Mouse (Mus musculus): ENCODE measurements at regions not wholly inside any gene's neighbourhood (a gene's known extent, or its start where the extent isn't known, plus 50 kb on each side); places are given as distances from the start of the nearest gene placed in this dataset.
A peak's percentile ranks its signal among the peaks of the same experiment; 100 is the strongest.

- ATAC-seq (ENCODE audit: low read depth) = no peak
- H3K9me3 ChIP-seq = no peaks in the 10 kb centered on the region
- H3K36me3 ChIP-seq = no peaks in the 10 kb centered on the region
- no peak overlapping the region for H3K27ac ChIP-seq (replicated peaks)
- no peak overlapping the region for H3K4me3 ChIP-seq
- H3K4me2 ChIP-seq = no peak overlapping the region
- H3K4me1 ChIP-seq (replicated peaks) = no peaks in the 10 kb centered on the region
- no peaks in the 10 kb centered on the region for H3K27me3 ChIP-seq
- no peak overlapping the region for H3K9ac ChIP-seq
Measured at GRCm38 (mm10) chr3:68758609-68759008, 68.2 kb downstream of the Il12a start.

GRCm38 (mm10) chr3:68759375-68759774 lies 68.9 kb downstream of the Il12a start:
- H3K27me3 ChIP-seq = no peaks in the 10 kb centered on the region
- no peak for ATAC-seq (ENCODE audit: low read depth)
- no peak overlapping the region for H3K4me3 ChIP-seq
- H3K27ac ChIP-seq (replicated peaks) = no peak overlapping the region
- no peaks in the 10 kb centered on the region for H3K36me3 ChIP-seq
- 63% methylated on average over 8 of the region's 8 CpGs for WGBS
- H3K9me3 ChIP-seq = no peaks in the 10 kb centered on the region
- no peak overlapping the region for H3K4me2 ChIP-seq
- no peaks in the 10 kb centered on the region for H3K4me1 ChIP-seq (replicated peaks)
- H3K9ac ChIP-seq = no peak overlapping the region

DNA sequence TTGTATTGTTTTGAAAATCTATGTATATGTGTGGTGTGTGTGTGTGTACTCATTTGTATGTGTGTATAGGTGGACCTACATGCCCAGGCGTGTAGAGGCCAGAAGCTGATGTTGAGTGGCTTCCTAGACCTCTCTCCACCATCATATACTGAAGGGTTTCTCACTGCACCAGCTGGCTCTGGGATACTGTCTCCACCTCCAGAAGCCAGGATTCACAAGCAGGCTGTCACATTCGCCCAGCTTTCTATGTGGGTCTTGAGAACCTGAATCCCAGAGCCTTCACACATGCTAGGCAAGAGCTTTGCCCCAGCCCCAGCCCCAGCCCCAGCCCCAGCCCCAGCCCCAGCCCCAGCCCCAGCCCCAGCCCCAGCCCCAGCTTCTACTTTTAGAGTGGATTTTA lies 70.4 kb downstream of the Il12a start:
- H3K27ac ChIP-seq (replicated peaks) = no peak overlapping the region
- H3K9ac ChIP-seq = no peak overlapping the region
- H3K27me3 ChIP-seq = no peaks in the 10 kb centered on the region
- ATAC-seq (ENCODE audit: low read depth) = no peak
- 82% methylated on average over 2 of the region's 2 CpGs for WGBS
- no peaks in the 10 kb centered on the region for H3K36me3 ChIP-seq
- H3K9me3 ChIP-seq = no peaks in the 10 kb centered on the region
- no peaks in the 10 kb centered on the region for H3K4me1 ChIP-seq (replicated peaks)
- H3K4me2 ChIP-seq = no peak overlapping the region
- no peak overlapping the region for H3K4me3 ChIP-seq

- Histone ChIP-seq H3K4me2 (no peak overlapping the region), H3K4me3 (no peak overlapping the region), H3K27me3 (no peaks in the 10 kb centered on the region), H3K36me3 (no peaks in the 10 kb centered on the region), H3K4me1 (replicated peaks) (no peaks in the 10 kb centered on the region), H3K27ac (replicated peaks) (peak overlapping the region; percentile 52; the same call in 1 of the 2 replicates), H3K9me3 (no peaks in the 10 kb centered on the region), H3K9ac (no peak overlapping the region)
- no peak for ATAC-seq (ENCODE audit: low read depth)
- WGBS = 75% methylated on average over 7 of the region's 7 CpGs
Measured at GRCm38 (mm10) chr3:68761242-68761625, 70.8 kb downstream of the Il12a start.

- no peak overlapping the region for H3K4me2 ChIP-seq
- no peaks in the 10 kb centered on the region for H3K27me3 ChIP-seq
- ATAC-seq (ENCODE audit: low read depth) = no peak
- no peak overlapping the region for H3K27ac ChIP-seq (replicated peaks)
- H3K9me3 ChIP-seq = no peaks in the 10 kb centered on the region
- no peak overlapping the region for H3K9ac ChIP-seq
- H3K36me3 ChIP-seq = no peaks in the 10 kb centered on the region
- no peak overlapping the region for H3K4me3 ChIP-seq
- no peaks in the 10 kb centered on the region for H3K4me1 ChIP-seq (replicated peaks)
- 27% methylated on average over 11 of the region's 11 CpGs for WGBS
Measured at GRCm38 (mm10) chr3:68761626-68762331, 71.3 kb downstream of the Il12a start.

- Histone ChIP-seq H3K27ac (replicated peaks) (no peak overlapping the region), H3K4me1 (replicated peaks) (no peaks in the 10 kb centered on the region), H3K9me3 (no peaks in the 10 kb centered on the region), H3K4me3 (no peak overlapping the region), H3K36me3 (no peaks in the 10 kb centered on the region), H3K4me2 (no peak overlapping the region), H3K27me3 (no peaks in the 10 kb centered on the region), H3K9ac (no peak overlapping the region)
- ATAC-seq (ENCODE audit: low read depth) = no peak
- WGBS = 89% methylated on average over 8 of the region's 8 CpGs
Measured at GRCm38 (mm10) chr3:68762988-68763387, 72.5 kb downstream of the Il12a start.

- Histone ChIP-seq H3K9me3 (no peaks in the 10 kb centered on the region), H3K9ac (no peak overlapping the region), H3K4me1 (replicated peaks) (no peaks in the 10 kb centered on the region), H3K4me3 (no peak overlapping the region), H3K36me3 (no peaks in the 10 kb centered on the region), H3K27me3 (no peaks in the 10 kb centered on the region), H3K4me2 (no peak overlapping the region), H3K27ac (replicated peaks) (no peak overlapping the region)
- 95% methylated on average over 4 of the region's 4 CpGs for WGBS
- ATAC-seq (ENCODE audit: low read depth) = no peak
Measured at GRCm38 (mm10) chr3:68764336-68764735, 73.9 kb downstream of the Il12a start.

DNA sequence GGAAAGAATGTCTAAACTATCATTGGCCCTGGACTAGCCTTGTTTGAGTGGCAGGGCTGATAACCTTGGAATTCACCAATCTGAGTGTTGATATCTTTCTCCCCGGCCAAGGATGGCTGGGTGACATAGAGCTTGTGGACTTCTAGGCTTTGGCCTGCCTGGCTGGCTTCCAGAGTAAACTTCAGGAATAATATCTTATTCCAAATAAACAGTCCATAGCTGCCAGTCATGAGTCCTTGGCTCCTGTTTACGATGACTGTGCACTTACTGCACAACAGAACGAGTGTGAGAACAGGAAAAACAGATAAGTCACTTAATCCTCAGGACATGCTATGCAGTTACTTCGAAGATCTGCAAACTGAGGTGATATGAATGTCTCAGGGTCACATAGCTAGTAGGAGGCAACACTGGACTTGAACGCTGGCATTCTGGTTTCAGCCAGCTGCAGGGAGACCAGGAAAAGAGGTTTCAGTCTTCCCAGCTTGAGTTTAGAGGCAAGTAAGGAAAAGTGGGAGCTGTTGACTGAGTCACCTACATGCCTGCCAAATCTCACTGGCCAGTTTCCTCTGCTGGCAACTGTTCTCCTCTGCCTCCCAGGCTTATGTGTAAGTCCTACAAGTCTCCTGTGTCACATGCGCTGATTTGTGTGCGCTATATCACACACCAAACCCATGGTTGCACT lies 74.6 kb downstream of the Il12a start:
- Histone ChIP-seq H3K4me3 (no peak overlapping the region), H3K4me1 (replicated peaks) (no peaks in the 10 kb centered on the region), H3K4me2 (no peak overlapping the region), H3K27me3 (no peaks in the 10 kb centered on the region), H3K9me3 (no peaks in the 10 kb centered on the region), H3K36me3 (no peaks in the 10 kb centered on the region), H3K9ac (no peak overlapping the region), H3K27ac (replicated peaks) (no peak overlapping the region)
- ATAC-seq (ENCODE audit: low read depth) = no peak
- 86% methylated on average over 7 of the region's 7 CpGs for WGBS

DNA sequence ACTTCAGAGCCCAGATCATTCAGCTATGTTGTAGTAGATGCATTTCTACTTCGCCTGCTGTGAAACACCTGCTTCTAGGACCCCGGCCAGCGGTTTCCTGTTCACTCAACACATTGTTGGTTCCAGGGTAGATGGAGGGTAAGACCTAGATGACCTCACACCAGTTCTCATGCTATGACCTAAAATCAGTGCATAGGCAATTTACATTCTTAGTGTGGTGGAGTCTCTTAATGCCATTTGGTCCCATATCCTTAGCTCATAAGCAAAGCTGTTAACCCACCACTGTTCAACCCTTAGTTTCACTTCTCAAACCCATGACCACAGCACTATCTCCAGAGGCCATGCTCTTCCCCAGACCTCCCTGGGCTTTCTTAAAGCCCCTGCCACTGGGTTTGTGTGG lies 81.1 kb downstream of the Il12a start:
- ATAC-seq (ENCODE audit: low read depth) = no peak
- Histone ChIP-seq H3K9ac (no peak overlapping the region), H3K4me3 (no peak overlapping the region), H3K36me3 (no peaks in the 10 kb centered on the region), H3K27me3 (no peaks in the 10 kb centered on the region), H3K9me3 (no peaks in the 10 kb centered on the region), H3K4me1 (replicated peaks) (no peaks in the 10 kb centered on the region), H3K4me2 (no peak overlapping the region), H3K27ac (replicated peaks) (no peak overlapping the region)
- 94% methylated on average over 3 of the region's 3 CpGs for WGBS

DNA sequence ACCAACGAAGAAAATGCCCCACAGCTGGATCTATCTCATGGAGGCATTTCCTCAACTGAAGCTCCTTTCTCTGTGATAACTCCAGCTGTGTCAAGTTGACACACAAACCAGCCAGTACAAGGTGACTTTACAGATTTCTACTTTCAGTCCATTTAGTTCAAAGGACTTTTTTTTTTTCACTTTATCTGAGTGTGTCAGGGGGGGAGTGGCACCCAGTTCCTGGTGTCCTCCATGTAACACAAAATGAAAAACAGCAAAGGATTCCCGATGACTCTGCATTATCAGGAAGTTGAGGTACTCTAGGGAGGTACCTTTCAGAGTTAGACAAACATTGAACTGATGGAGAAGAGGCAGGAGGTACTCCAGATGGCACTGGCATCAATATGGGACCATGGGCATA lies 87.4 kb downstream of the Il12a start:
- no peak for ATAC-seq (ENCODE audit: low read depth)
- Histone ChIP-seq H3K27ac (replicated peaks) (no peak overlapping the region), H3K4me3 (no peak overlapping the region), H3K27me3 (no peaks in the 10 kb centered on the region), H3K4me1 (replicated peaks) (peaks cover 5% of the 10 kb centered on the region), H3K9ac (no peak overlapping the region), H3K36me3 (no peaks in the 10 kb centered on the region), H3K4me2 (no peak overlapping the region), H3K9me3 (no peaks in the 10 kb centered on the region)
- WGBS = 85% methylated on average over 2 of the region's 2 CpGs

GRCm38 (mm10) chr3:68778354-68779040 lies 88.1 kb downstream of the Il12a start:
- no peaks in the 10 kb centered on the region for H3K36me3 ChIP-seq
- no peak for ATAC-seq (ENCODE audit: low read depth)
- no peak overlapping the region for H3K9ac ChIP-seq
- H3K9me3 ChIP-seq = no peaks in the 10 kb centered on the region
- peaks cover 5% of the 10 kb centered on the region for H3K4me1 ChIP-seq (replicated peaks)
- no peak overlapping the region for H3K27ac ChIP-seq (replicated peaks)
- no peaks in the 10 kb centered on the region for H3K27me3 ChIP-seq
- H3K4me2 ChIP-seq = no peak overlapping the region
- 86% methylated on average over 16 of the region's 16 CpGs for WGBS
- H3K4me3 ChIP-seq = no peak overlapping the region

GRCm38 (mm10) chr3:68780843-68781242 lies 88.5 kb upstream of the 1110032F04Rik start:
- WGBS = 41% methylated on average over 7 of the region's 7 CpGs

More at GRCm38 (mm10) chr3:68780843-68781242, 88.5 kb upstream of the 1110032F04Rik start:
- no peaks in the 10 kb centered on the region for H3K36me3 ChIP-seq
- ATAC-seq (ENCODE audit: low read depth) = no peak
- no peak overlapping the region for H3K27ac ChIP-seq (replicated peaks)
- no peak overlapping the region for H3K9ac ChIP-seq
- H3K4me3 ChIP-seq = no peak overlapping the region
- H3K9me3 ChIP-seq = no peaks in the 10 kb centered on the region
- H3K4me2 ChIP-seq = no peak overlapping the region
- no peaks in the 10 kb centered on the region for H3K27me3 ChIP-seq
- H3K4me1 ChIP-seq (replicated peaks) = peaks cover 5% of the 10 kb centered on the region
